Mouse (Mus musculus): ENCODE results near the gene Jun. TPM values are rescaled to one million over a fixed set of nuclear protein-coding genes. Genes with fewer than 3 reads are reported as not detected.

The Jun gene
- polyA plus RNA-seq, 1 experiment from 2014 or later, result 109 TPM

- WGBS, result 88% methylated on average over 2 of the region's 2 CpGs
- no peak for ATAC-seq (ENCODE audit: insufficient number of reproducible peaks, low FRiP score, low TSS enrichment, low read depth)
- Histone ChIP-seq H3K9me3 (no peaks in the 10 kb centered on the region), H3K4me1 (no peaks in the 10 kb centered on the region), H3K9ac (no peak overlapping the region), H3K27me3 (no peaks in the 10 kb centered on the region), H3K4me3 (no peak overlapping the region), H3K36me3 (no peaks in the 10 kb centered on the region), H3K4me2 (no peak overlapping the region), H3K27ac (no peak overlapping the region)
Observed at GRCm38 (mm10) chr4:95020201-95020600, 31.8 kb downstream of the Jun start.

DNA sequence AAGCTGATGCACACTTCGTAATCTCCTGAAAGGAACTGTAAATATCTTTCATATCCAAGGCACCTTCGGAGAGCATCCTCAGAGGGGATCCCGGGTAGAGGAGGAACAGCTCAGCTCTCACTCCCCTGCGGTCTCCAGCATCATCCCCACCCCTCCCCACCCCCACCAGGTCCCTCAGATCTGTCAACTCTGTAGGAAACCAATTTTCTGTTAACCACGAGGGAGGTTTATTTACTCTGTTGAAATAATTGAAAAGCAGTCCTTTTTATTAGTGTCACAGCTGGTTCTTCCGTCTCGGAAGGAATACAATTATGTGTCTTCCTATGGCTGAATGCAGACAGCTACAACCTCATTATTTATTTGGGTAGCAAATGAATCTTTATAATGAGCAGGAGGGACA, 33.8 kb downstream of the Jun start:
- WGBS, result 39% methylated on average over 7 of the region's 7 CpGs
- no peak for ATAC-seq (ENCODE audit: insufficient number of reproducible peaks, low FRiP score, low TSS enrichment, low read depth)
- H3K27ac ChIP-seq, result no peak overlapping the region
- no peaks in the 10 kb centered on the region for H3K27me3 ChIP-seq
- H3K9me3 ChIP-seq, result no peaks in the 10 kb centered on the region
- H3K36me3 ChIP-seq, result no peaks in the 10 kb centered on the region
- H3K4me3 ChIP-seq, result no peak overlapping the region
- H3K9ac ChIP-seq, result no peak overlapping the region
- H3K4me2 ChIP-seq, result no peak overlapping the region
- no peaks in the 10 kb centered on the region for H3K4me1 ChIP-seq

DNA sequence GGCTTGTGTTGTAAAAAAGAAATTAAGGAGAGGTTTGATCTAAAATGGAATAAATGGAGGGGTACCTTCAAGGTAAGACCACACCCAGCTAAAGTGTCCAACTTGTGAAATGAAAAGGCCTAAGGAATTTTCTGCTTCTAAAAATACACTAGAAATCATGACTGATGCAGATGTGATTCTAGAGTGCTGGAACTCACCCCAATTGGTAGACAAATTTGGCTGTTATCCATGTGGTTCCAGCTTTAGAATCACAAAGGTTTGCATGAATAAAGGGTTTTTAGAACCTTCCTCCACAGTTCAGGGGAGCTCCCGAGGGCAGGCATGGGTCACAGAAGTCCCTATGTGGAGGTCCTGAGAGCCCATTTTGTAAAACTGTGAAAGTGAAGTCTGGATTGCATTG, 39.3 kb downstream of the Jun start:
- Histone ChIP-seq H3K4me3 (no peak overlapping the region), H3K9me3 (no peaks in the 10 kb centered on the region), H3K4me2 (no peak overlapping the region), H3K27me3 (no peaks in the 10 kb centered on the region), H3K27ac (no peak overlapping the region), H3K4me1 (peaks cover 4% of the 10 kb centered on the region; the same call in 1 of the 2 replicates), H3K9ac (no peak overlapping the region), H3K36me3 (no peaks in the 10 kb centered on the region)
- ATAC-seq (ENCODE audit: insufficient number of reproducible peaks, low FRiP score, low TSS enrichment, low read depth), result no peak
- 76% methylated on average over 1 of the region's 1 CpGs for WGBS

GRCm38 (mm10) chr4:95012256-95012655, 39.8 kb downstream of the Jun start:
- H3K4me2 ChIP-seq, result no peak overlapping the region
- no peak for ATAC-seq (ENCODE audit: insufficient number of reproducible peaks, low FRiP score, low TSS enrichment, low read depth)
- no peak overlapping the region for H3K4me3 ChIP-seq
- no peak overlapping the region for H3K27ac ChIP-seq
- no peak overlapping the region for H3K9ac ChIP-seq
- no peaks in the 10 kb centered on the region for H3K36me3 ChIP-seq
- H3K9me3 ChIP-seq, result no peaks in the 10 kb centered on the region
- peaks cover 5% of the 10 kb centered on the region; the same call in 1 of the 2 replicates for H3K4me1 ChIP-seq
- no peaks in the 10 kb centered on the region for H3K27me3 ChIP-seq

DNA sequence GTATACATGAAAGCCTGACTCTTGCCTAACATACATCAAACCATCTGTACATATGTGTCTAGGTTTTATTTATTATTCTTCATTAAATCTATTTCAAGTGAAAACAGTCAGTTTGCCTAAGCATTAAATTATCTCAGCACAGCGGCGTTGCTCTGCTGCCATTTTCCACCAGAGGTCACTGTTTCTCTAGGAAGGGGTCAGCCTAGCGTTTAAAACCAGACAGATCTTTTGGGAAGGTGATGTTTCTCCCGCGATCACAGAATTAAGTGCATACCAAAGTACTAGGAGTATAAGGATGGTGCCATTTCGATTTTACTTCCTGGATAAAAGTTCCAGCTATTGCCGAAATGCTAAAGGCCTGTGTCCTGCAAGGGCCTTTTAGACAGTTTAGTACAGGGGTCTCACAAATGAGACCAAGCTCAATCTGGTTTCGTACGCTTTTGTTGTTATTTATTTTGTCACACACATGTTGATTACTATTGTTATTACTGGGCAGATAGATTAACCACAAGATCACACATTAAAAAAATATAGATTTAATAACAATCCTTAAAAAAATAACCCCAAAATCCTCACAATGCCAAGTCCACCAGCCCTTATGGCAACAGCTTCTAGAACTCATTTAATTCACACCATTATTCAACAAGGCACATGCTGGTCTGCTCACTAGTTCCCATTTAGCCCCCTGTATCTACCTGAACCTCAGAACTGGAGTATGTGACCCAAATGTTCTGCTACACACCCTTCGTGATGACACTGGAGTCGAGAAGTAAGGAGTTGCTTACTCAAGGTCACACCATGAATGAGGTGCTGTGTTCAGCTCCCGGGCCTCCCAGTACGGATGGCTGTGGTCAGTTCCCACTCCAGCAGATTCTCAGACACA, 43.6 kb downstream of the Jun start:
- no peak for ATAC-seq (ENCODE audit: insufficient number of reproducible peaks, low FRiP score, low TSS enrichment, low read depth)
- 42% methylated on average over 13 of the region's 13 CpGs for WGBS
- no peaks in the 10 kb centered on the region for H3K27me3 ChIP-seq
- H3K27ac ChIP-seq, result no peak overlapping the region
- peaks cover 5% of the 10 kb centered on the region; the same call in 1 of the 2 replicates for H3K4me1 ChIP-seq
- no peaks in the 10 kb centered on the region for H3K9me3 ChIP-seq
- H3K9ac ChIP-seq, result no peak overlapping the region
- no peak overlapping the region for H3K4me2 ChIP-seq
- no peak overlapping the region for H3K4me3 ChIP-seq
- no peaks in the 10 kb centered on the region for H3K36me3 ChIP-seq

GRCm38 (mm10) chr4:95007759-95008158, 44.3 kb downstream of the Jun start:
- Histone ChIP-seq H3K27ac (no peak overlapping the region), H3K4me2 (no peak overlapping the region), H3K9me3 (no peaks in the 10 kb centered on the region), H3K9ac (no peak overlapping the region), H3K36me3 (no peaks in the 10 kb centered on the region), H3K27me3 (no peaks in the 10 kb centered on the region), H3K4me1 (peaks cover 5% of the 10 kb centered on the region; the same call in 1 of the 2 replicates), H3K4me3 (no peak overlapping the region)
- WGBS, result 45% methylated on average over 8 of the region's 8 CpGs
- no peak for ATAC-seq (ENCODE audit: insufficient number of reproducible peaks, low FRiP score, low TSS enrichment, low read depth)

DNA sequence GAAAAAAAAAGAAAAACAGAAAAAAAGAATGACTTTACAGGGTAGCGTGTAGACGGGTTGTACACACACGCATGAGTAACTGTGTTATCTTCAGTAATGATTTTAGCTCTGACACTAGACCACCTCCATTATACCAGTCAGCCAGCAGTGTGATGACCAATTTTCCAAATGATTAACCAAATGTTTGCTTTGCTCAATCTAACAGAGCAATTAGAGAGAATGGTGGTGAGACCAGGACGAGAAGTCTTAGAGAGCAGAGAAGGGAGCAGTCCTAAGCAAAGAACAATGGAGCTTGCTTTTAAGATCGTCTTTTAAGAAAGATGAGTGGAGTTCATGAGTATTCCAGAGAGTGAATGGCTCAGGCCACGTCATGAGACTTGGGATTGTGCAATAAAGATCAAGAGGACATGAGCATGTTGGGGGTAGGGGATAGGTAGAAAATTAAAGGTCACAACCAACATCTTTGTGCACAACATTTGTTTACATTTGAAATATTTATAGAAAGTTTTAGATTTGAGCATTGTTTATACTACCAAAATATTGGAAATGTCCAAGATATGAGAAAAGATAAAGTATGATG, 46.7 kb downstream of the Jun start:
- Histone ChIP-seq H3K27me3 (no peaks in the 10 kb centered on the region), H3K4me2 (no peak overlapping the region), H3K9me3 (no peaks in the 10 kb centered on the region), H3K4me1 (peaks cover 5% of the 10 kb centered on the region; the same call in 1 of the 2 replicates), H3K36me3 (no peaks in the 10 kb centered on the region), H3K9ac (no peak overlapping the region), H3K4me3 (no peak overlapping the region), H3K27ac (no peak overlapping the region)
- ATAC-seq (ENCODE audit: insufficient number of reproducible peaks, low FRiP score, low TSS enrichment, low read depth), result no peak
- WGBS, result 82% methylated on average over 6 of the region's 6 CpGs

- Histone ChIP-seq H3K9ac (no peak overlapping the region), H3K36me3 (no peaks in the 10 kb centered on the region), H3K27ac (no peak overlapping the region), H3K4me2 (no peak overlapping the region), H3K4me1 (no peaks in the 10 kb centered on the region), H3K9me3 (no peaks in the 10 kb centered on the region), H3K4me3 (no peak overlapping the region), H3K27me3 (no peaks in the 10 kb centered on the region)
- 47% methylated on average over 6 of the region's 6 CpGs for WGBS
- ATAC-seq (ENCODE audit: insufficient number of reproducible peaks, low FRiP score, low TSS enrichment, low read depth), result no peak
Observed at GRCm38 (mm10) chr4:95001043-95001775, 50.8 kb downstream of the Jun start.

DNA sequence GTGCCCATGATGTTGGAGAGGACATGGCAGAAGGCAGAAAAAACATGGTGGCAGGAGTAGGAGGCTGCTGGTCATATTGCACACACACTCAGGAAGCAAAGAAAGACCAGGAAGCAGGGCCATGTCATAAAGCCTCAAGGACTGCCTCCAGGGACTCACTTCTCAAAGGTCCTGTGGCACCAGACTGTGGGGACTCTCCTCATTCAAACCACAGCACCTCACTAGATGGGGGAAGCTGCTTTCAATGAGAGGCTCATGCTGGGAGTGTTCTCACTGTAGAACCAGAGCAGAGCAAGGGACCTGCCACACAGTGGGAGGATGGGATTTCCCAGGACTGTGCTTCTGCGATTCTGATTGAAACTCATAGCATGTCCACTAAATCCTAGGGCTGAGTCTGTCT, 51.9 kb downstream of the Jun start:
- no peak overlapping the region for H3K4me2 ChIP-seq
- no peaks in the 10 kb centered on the region for H3K36me3 ChIP-seq
- H3K4me3 ChIP-seq, result no peak overlapping the region
- WGBS, result 65% methylated on average over 1 of the region's 1 CpGs
- ATAC-seq (ENCODE audit: insufficient number of reproducible peaks, low FRiP score, low TSS enrichment, low read depth), result no peak
- H3K9ac ChIP-seq, result no peak overlapping the region
- H3K4me1 ChIP-seq, result peaks cover 4% of the 10 kb centered on the region; the same call in 1 of the 2 replicates
- no peaks in the 10 kb centered on the region for H3K27me3 ChIP-seq
- no peak overlapping the region for H3K27ac ChIP-seq
- no peaks in the 10 kb centered on the region for H3K9me3 ChIP-seq

GRCm38 (mm10) chr4:94999249-94999648, 52.8 kb downstream of the Jun start:
- no peaks in the 10 kb centered on the region for H3K9me3 ChIP-seq
- no peak overlapping the region for H3K27ac ChIP-seq
- H3K4me3 ChIP-seq, result no peak overlapping the region
- H3K27me3 ChIP-seq, result no peaks in the 10 kb centered on the region
- no peak overlapping the region for H3K4me2 ChIP-seq
- H3K4me1 ChIP-seq, result peaks cover 4% of the 10 kb centered on the region; the same call in 1 of the 2 replicates
- 58% methylated on average over 3 of the region's 3 CpGs for whole genome bisulfite sequencing
- no peak overlapping the region for H3K9ac ChIP-seq
- H3K36me3 ChIP-seq, result no peaks in the 10 kb centered on the region
- ATAC-seq (ENCODE audit: insufficient number of reproducible peaks, low FRiP score, low TSS enrichment, low read depth), result no peak
